Mouse (Mus musculus): ENCODE results near the gene Ucp2. TPM values are rescaled to one million over a fixed set of nuclear protein-coding genes. Genes with fewer than 3 reads are reported as not detected.
A peak's percentile ranks its signal among the peaks of the same experiment; 100 is the strongest.

Gene Ucp2
- polyA plus RNA-seq, 1 experiment from 2014 or later, result 351 TPM

DNA sequence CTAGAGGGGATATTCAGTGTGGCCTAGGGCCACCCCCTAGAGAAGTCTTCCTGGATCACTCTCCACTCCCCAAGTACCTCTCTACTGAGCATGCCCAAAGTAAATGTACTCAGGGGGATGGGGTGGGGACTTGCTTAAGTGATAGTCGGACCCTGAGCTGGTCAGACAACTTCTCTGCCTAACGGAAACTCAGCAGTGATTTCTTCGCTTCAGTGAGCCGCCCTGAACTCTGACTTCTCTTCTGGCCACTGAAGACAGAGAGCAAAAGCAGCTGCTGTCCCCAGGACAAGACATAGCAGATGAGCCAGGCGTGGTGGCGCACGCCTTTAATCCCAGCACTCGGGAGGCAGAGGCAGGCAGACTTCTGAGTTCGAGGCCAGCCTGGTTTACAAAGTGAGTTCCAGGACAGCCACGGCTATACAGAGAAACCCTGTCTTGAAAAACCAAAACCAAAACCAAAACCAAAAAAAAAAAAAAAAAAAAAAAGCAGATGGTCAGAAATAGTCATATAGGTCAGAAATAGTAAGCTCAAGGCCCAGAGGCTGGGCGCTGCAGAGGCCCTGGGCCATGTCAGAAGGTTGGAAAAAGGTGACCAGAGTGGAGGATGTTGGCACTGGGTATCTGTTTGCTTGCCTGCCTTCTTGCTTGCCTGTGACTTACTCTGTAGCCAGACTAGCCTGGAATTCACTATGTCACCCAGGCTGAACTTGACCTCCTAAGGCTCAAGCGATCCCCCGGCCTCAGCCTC, 11.8 kb downstream of the Ucp2 start:
- Histone ChIP-seq H3K36me3 (ENCODE audit: control insufficient read depth, insufficient read depth, low read length) (no peaks in the 10 kb centered on the region), H3K27me3 (ENCODE audit: control insufficient read depth, insufficient read depth, low read length) (no peaks in the 10 kb centered on the region), H3K9ac (ENCODE audit: low read length) (no peak overlapping the region), H3K4me1 (ENCODE audit: control insufficient read depth, insufficient read depth, low read length) (peaks cover 3% of the 10 kb centered on the region), H3K9me3 (replicated peaks; ENCODE audit: control insufficient read depth, low read length) (no peaks in the 10 kb centered on the region), H3K4me2 (ENCODE audit: low read depth, low read length) (no peak overlapping the region), H3K4me3 (replicated peaks; ENCODE audit: low read length) (no peak overlapping the region), H3K27ac (ENCODE audit: low read length) (no peak overlapping the region)
- WGBS, result 71% methylated on average over 13 of the region's 13 CpGs
- no peak for ATAC-seq (ENCODE audit: insufficient read depth, low FRiP score)

DNA sequence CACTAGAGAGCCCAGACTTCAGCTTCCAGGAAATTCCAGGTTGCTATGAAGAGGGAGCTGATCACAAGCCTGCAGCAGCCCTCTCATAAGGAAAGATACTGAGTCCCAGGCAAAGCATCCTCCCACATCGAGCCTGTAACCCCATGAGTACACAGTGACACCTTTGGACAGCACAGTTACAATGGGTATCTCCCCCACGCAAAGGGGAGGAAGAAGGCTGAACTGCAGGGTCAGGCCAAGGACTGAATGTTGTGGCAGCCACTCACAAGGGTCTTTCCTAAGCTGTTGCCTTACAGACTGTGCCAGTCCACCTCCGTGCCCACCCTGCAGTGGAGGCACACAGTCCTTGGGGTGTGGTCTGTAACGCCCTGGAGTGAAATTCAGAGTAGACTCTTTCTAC, 13.4 kb downstream of the Ucp2 start:
- Histone ChIP-seq H3K4me3 (replicated peaks; ENCODE audit: low read length) (no peak overlapping the region), H3K4me2 (ENCODE audit: low read depth, low read length) (no peak overlapping the region), H3K36me3 (ENCODE audit: control insufficient read depth, insufficient read depth, low read length) (no peaks in the 10 kb centered on the region), H3K27ac (ENCODE audit: low read length) (no peak overlapping the region), H3K27me3 (ENCODE audit: control insufficient read depth, insufficient read depth, low read length) (no peaks in the 10 kb centered on the region), H3K9me3 (replicated peaks; ENCODE audit: control insufficient read depth, low read length) (no peaks in the 10 kb centered on the region), H3K9ac (ENCODE audit: low read length) (no peak overlapping the region), H3K4me1 (ENCODE audit: control insufficient read depth, insufficient read depth, low read length) (peaks cover 3% of the 10 kb centered on the region)
- 66% methylated on average over 4 of the region's 4 CpGs for WGBS
- no peak; the same call in 1 of the 2 replicates for ATAC-seq (ENCODE audit: insufficient read depth, low FRiP score)

DNA sequence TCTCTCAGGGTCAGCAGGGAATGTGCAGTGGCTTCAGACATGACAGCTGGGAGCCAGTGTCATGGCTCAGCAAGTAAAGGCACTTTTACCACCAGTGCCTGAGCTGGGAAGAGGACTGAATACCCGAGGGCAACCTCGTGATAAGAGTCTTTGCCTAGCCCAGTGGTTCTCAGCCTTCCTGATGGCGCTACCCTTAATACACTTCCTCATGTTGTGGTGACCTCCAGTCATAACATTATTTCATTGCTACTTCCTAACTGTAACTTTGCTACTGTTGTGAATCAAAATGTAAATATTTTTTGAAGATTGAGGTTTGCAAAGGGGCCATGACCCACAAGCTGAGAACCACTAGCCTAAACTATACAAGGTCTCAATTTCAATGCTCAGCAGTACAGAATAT, 15.5 kb downstream of the Ucp2 start:
- no peak overlapping the region for H3K9ac ChIP-seq (ENCODE audit: low read length)
- H3K4me1 ChIP-seq (ENCODE audit: control insufficient read depth, insufficient read depth, low read length), result peaks cover 3% of the 10 kb centered on the region
- H3K4me2 ChIP-seq (ENCODE audit: low read depth, low read length), result no peak overlapping the region
- 49% methylated on average over 3 of the region's 3 CpGs for WGBS
- ATAC-seq (ENCODE audit: insufficient read depth, low FRiP score), result no peak
- no peaks in the 10 kb centered on the region for H3K36me3 ChIP-seq (ENCODE audit: control insufficient read depth, insufficient read depth, low read length)
- H3K9me3 ChIP-seq (replicated peaks; ENCODE audit: control insufficient read depth, low read length), result no peaks in the 10 kb centered on the region
- no peak overlapping the region for H3K4me3 ChIP-seq (replicated peaks; ENCODE audit: low read length)
- H3K27ac ChIP-seq (ENCODE audit: low read length), result no peak overlapping the region
- H3K27me3 ChIP-seq (ENCODE audit: control insufficient read depth, insufficient read depth, low read length), result no peaks in the 10 kb centered on the region

DNA sequence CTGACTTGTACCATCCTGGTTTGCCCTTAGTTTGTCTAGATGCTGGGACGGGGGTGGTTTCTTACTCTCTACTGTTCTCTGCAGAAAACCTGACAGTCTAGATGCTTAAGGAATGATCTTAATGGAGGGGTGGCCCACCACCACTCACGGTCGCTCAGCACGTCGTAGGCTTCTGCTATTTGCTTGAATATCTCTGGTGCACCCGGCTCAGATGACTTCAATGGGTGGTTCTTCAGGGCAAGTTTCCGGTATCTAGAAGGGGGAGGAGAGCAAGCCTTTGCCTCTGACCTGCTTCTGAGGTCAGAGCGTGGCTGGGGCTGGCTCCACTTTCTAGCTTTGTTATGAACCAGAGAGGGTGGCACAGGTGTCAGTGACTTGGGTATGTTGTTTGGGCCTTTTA, 18.5 kb downstream of the Ucp2 start:
- Histone ChIP-seq H3K9ac (ENCODE audit: low read length) (no peak overlapping the region), H3K4me3 (replicated peaks; ENCODE audit: low read length) (no peak overlapping the region), H3K36me3 (ENCODE audit: control insufficient read depth, insufficient read depth, low read length) (no peaks in the 10 kb centered on the region), H3K27ac (ENCODE audit: low read length) (no peak overlapping the region), H3K27me3 (ENCODE audit: control insufficient read depth, insufficient read depth, low read length) (no peaks in the 10 kb centered on the region), H3K4me2 (ENCODE audit: low read depth, low read length) (no peak overlapping the region), H3K9me3 (replicated peaks; ENCODE audit: control insufficient read depth, low read length) (no peaks in the 10 kb centered on the region), H3K4me1 (ENCODE audit: control insufficient read depth, insufficient read depth, low read length) (no peaks in the 10 kb centered on the region)
- WGBS, result 63% methylated on average over 8 of the region's 8 CpGs
- no peak for ATAC-seq (ENCODE audit: insufficient read depth, low FRiP score)

DNA sequence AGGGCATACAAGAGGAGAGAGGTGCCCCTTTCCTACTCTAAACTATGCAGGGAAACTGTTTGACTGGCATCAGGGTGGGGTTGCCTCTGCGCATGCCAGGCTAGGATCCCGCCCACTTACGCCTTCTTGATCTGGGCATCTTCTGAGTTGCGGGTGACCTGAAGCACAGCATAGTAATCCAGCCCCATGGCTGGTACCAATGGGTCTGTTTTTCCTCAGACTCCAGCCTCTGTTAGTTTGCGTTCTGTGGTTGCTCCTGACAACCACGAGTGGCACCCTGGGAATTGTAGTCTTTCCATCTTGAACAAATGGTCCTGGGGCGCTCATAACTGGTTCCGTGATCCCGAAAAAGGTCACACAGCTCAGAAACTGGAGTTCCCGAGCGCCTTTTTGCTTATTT, 21.4 kb downstream of the Ucp2 start, which contains the start of gene Dnajb13:
Dnajb13 (minus strand) TSS at position 388 of the 400 bp plus-strand sequence.
- H3K27ac ChIP-seq (ENCODE audit: low read length), result no peak within 1 kb of the TSS
- no peaks in the 10 kb centered on the region for H3K9me3 ChIP-seq (replicated peaks; ENCODE audit: control insufficient read depth, low read length)
- H3K4me1 ChIP-seq (ENCODE audit: control insufficient read depth, insufficient read depth, low read length), result no peaks in the 10 kb centered on the region
- no peaks in the 10 kb centered on the region for H3K36me3 ChIP-seq (ENCODE audit: control insufficient read depth, insufficient read depth, low read length)
- no peaks in the 10 kb centered on the region for H3K27me3 ChIP-seq (ENCODE audit: control insufficient read depth, insufficient read depth, low read length)
- peak within 1 kb of the TSS; percentile 8; the same call in 1 of the 2 replicates for H3K4me2 ChIP-seq (ENCODE audit: low read depth, low read length)
- no peak for ATAC-seq (ENCODE audit: insufficient read depth, low FRiP score)
- H3K9ac ChIP-seq (ENCODE audit: low read length), result no peak within 1 kb of the TSS
- H3K4me3 ChIP-seq (replicated peaks; ENCODE audit: low read length), result no peak within 1 kb of the TSS
- 46% methylated on average over 11 of the region's 11 CpGs for WGBS

DNA sequence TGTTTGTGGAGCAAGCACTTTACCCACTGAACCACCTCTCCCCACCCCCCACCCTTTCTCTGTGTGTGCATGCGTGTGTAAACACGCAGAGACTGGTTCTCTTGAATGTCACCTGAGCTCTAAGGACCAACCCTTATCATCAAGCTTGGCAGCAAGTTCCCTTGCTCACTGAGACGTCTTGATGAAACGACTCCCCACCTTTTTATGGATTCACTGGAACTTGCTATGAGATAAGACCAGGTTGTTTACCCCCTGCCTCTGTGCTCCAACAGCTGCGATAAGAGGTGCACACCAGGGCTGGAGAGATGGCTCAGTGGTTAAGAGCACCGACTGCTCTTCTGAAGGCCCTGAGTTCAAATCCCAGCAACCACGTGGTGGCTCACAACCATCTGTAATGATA, 27.1 kb downstream of the Ucp2 start:
- Histone ChIP-seq H3K4me1 (ENCODE audit: control insufficient read depth, insufficient read depth, low read length) (no peaks in the 10 kb centered on the region), H3K36me3 (ENCODE audit: control insufficient read depth, insufficient read depth, low read length) (no peaks in the 10 kb centered on the region), H3K4me3 (replicated peaks; ENCODE audit: low read length) (no peak overlapping the region), H3K4me2 (ENCODE audit: low read depth, low read length) (no peak overlapping the region), H3K27me3 (ENCODE audit: control insufficient read depth, insufficient read depth, low read length) (no peaks in the 10 kb centered on the region), H3K9me3 (replicated peaks; ENCODE audit: control insufficient read depth, low read length) (no peaks in the 10 kb centered on the region), H3K27ac (ENCODE audit: low read length) (no peak overlapping the region), H3K9ac (ENCODE audit: low read length) (no peak overlapping the region)
- WGBS, result 54% methylated on average over 7 of the region's 7 CpGs
- no peak for ATAC-seq (ENCODE audit: insufficient read depth, low FRiP score)

DNA sequence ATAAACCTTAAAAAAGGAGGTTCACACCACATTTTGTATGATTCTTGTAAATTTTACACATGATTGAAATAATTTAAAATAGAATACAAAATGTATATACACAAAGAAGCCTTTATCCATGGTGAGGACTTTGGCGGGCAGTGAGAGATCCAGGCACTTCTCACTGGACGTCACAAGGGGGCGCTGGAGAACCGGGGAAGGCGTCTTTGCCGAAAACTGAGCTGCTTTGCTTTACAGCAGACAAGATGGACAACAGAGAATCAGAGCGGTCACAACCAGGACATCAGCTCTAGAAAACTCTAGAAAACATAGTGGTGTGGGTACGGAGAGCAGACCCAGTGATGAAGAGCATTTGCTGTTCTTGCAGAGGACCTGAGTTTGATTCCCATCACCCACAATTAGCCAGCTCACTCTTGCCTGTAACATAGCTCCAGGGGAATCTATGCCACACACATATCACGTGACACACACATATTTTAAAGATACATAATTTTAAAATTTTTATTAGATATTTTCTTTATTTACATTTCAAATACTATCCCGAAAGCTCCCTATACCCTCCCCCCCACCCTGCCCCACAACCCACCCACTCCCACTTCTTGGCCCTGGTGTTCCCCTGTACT, 27.6 kb downstream of the Ucp2 start:
- 0 out of 2 replicates have a peak overlapping the region, but pooled peaks have one; percentile 32 for H3K4me2 ChIP-seq (ENCODE audit: low read depth, low read length)
- H3K4me3 ChIP-seq (replicated peaks; ENCODE audit: low read length), result no peak overlapping the region
- no peaks in the 10 kb centered on the region for H3K4me1 ChIP-seq (ENCODE audit: control insufficient read depth, insufficient read depth, low read length)
- ATAC-seq (ENCODE audit: insufficient read depth, low FRiP score), result no peak
- H3K9ac ChIP-seq (ENCODE audit: low read length), result peak overlapping the region; percentile 54; the same call in 1 of the 2 replicates
- 17% methylated on average over 10 of the region's 10 CpGs for WGBS
- H3K9me3 ChIP-seq (replicated peaks; ENCODE audit: control insufficient read depth, low read length), result no peaks in the 10 kb centered on the region
- H3K36me3 ChIP-seq (ENCODE audit: control insufficient read depth, insufficient read depth, low read length), result no peaks in the 10 kb centered on the region
- H3K27ac ChIP-seq (ENCODE audit: low read length), result no peak overlapping the region
- H3K27me3 ChIP-seq (ENCODE audit: control insufficient read depth, insufficient read depth, low read length), result no peaks in the 10 kb centered on the region

DNA sequence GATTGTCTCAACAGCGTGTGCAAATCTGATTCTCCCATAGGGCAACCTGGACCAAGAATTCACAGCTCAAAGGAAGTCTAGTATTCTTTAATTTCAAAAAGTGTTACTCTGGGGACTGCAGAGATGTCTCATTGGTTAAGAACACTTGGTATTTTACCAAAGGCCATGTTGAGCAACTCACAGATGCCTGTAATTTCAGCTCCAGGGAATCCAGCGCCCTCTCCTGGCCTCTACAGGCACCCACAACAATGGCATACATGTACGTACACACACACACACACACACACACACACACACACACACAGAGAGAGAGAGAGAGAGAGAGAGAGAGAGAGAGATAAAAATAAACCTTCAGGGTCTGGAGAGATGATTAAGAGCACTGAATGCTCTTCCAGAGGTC, 29.1 kb downstream of the Ucp2 start:
- Histone ChIP-seq H3K4me1 (ENCODE audit: control insufficient read depth, insufficient read depth, low read length) (no peaks in the 10 kb centered on the region), H3K9ac (ENCODE audit: low read length) (no peak overlapping the region), H3K36me3 (ENCODE audit: control insufficient read depth, insufficient read depth, low read length) (no peaks in the 10 kb centered on the region), H3K4me3 (replicated peaks; ENCODE audit: low read length) (no peak overlapping the region), H3K27ac (ENCODE audit: low read length) (no peak overlapping the region), H3K27me3 (ENCODE audit: control insufficient read depth, insufficient read depth, low read length) (no peaks in the 10 kb centered on the region), H3K4me2 (ENCODE audit: low read depth, low read length) (no peak overlapping the region), H3K9me3 (replicated peaks; ENCODE audit: control insufficient read depth, low read length) (no peaks in the 10 kb centered on the region)
- no peak for ATAC-seq (ENCODE audit: insufficient read depth, low FRiP score)
- 70% methylated on average over 3 of the region's 3 CpGs for WGBS

DNA sequence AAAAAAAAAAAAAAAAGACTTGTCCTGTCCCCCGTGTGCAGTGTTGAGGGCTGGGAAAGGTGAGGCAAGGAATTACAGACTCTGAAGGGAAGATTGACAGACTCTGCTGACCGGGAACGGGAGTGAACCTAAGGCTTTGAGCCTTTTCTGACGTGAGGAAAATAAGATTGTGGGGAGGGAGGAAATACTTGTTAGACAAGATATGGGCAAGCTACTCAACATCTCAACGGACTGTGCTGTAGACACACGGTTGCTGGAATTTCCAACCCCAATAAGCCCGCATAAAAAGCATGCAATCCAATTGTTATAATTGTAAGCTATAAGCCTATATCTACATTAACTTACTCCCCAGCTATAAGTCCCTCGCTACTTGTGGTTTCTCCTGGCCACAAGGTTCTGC, 31.5 kb downstream of the Ucp2 start:
- Histone ChIP-seq H3K27me3 (ENCODE audit: control insufficient read depth, insufficient read depth, low read length) (no peaks in the 10 kb centered on the region), H3K4me2 (ENCODE audit: low read depth, low read length) (no peak overlapping the region), H3K36me3 (ENCODE audit: control insufficient read depth, insufficient read depth, low read length) (no peaks in the 10 kb centered on the region), H3K27ac (ENCODE audit: low read length) (no peak overlapping the region), H3K4me3 (replicated peaks; ENCODE audit: low read length) (no peak overlapping the region), H3K9ac (ENCODE audit: low read length) (no peak overlapping the region), H3K9me3 (replicated peaks; ENCODE audit: control insufficient read depth, low read length) (no peaks in the 10 kb centered on the region), H3K4me1 (ENCODE audit: control insufficient read depth, insufficient read depth, low read length) (no peaks in the 10 kb centered on the region)
- 51% methylated on average over 8 of the region's 8 CpGs for WGBS
- no peak for ATAC-seq (ENCODE audit: insufficient read depth, low FRiP score)

Measured in stomach, embryonic 16.5 days (tissue).